Mouse (Mus musculus) MEL-GATA-1-ER (cell line): ENCODE results near the gene Agap1.

ENCODE experiments used
- DNase-seq: peaks from one replicate; pipeline ENCODE4 v3.0.0-alpha.2; 2012; ENCODE audit warnings: low read depth; ENCODE audit errors: extremely low read depth

Agap1 gene

GRCm38 (mm10) chr1:89611521-89611920 is 156.9 kb downstream of the Agap1 start:
- no peak for DNase-seq

DNA sequence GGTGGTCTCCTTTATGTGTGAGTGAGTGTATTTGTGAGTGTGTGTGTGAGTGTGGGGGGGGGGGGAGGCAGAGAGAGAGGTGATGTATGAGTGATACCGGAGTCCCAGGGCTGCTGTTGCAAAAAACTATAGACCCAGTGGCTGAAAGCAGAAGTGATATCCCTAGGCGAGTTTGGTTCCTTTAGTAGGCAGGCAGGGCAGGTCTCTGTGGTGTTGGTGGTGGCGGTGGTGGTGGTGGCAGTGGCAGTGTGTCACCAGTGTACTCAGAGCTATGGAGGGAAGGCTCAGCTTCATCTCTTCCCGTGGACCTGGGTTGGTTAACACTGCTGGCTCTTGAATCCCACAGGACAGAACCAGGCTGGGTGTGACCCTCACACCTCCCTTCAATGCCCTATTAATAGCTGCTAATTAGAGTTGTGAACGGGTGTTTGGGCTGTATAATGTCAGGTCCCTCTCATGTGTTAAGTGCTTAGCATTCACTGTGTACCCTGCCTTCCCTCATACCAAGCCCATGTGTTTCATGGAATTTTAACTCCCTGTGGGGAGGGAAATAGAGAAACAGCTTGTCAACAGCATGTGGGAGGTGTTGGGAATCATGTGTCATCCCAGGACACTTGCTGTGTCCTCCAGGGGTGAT is 158.7 kb downstream of the Agap1 start:
- no peak for DNase-seq

DNA sequence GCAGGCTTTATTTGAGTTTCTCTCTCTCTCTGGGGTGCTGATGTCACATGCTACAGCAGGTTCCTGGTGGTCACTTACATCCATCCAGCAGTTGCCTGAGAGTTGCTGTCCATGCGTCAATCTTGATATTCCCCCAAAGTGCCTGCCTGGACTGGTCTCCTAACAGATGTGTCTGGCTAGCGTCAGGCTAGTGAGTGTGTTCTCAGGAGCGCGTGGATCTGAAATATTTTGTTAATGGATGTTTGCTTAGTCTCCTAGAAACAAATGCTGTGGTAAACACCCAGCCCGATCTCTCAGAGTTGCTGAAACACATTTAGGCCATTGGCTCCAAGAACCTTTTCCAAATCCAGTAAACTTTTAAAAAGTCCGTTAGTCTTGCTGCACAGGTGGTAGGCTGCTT is 161.9 kb downstream of the Agap1 start:
- DNase-seq = no peak

- no peak for DNase-seq
These were observed 162.7 kb downstream of the Agap1 start for GRCm38 (mm10) chr1:89617336-89617735.

DNA sequence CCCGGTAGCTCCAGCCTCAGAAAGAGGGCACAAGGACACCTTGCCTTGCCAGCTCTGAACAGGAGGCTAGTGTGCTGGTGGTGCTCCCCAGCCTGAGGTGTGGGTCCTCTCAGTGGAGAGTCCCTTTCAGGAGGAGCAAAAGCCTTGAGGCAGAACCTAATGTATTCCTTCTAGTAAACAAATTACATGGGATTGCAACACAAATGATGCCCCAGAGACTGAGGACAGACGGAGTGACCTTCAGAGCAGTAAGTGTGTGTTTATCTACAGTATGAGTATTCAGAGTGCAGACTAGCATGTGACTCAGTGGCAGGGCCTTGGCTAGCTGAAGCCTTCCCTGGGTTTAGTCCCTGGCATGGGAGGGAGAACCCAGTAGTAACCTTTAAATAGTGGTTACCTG is 165.4 kb downstream of the Agap1 start:
- DNase-seq = no peak

- DNase-seq = no peak
These were observed 166.6 kb downstream of the Agap1 start for GRCm38 (mm10) chr1:89621014-89621791.

GRCm38 (mm10) chr1:89621952-89622351 is 167.3 kb downstream of the Agap1 start:
- no peak for DNase-seq

DNA sequence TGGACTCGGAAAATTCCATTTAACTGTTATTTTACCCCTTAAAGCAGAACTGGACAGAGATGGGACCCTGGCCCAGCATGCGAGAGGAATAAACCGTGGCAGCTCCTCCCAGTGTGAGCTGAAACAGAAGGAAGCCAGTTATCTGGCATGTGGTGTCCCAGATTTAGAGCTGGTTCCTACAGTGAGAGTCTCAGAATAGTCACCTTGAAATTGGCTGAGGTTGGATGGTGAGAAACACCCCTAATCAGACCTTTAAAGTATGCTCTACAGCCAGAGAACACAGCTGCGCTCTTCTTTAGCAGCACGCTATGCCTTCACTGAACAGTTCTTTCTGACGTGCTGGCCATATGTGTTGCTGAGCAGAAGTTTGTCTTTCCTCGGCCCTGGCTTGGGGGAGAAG is 168.2 kb downstream of the Agap1 start:
- DNase-seq = no peak

DNA sequence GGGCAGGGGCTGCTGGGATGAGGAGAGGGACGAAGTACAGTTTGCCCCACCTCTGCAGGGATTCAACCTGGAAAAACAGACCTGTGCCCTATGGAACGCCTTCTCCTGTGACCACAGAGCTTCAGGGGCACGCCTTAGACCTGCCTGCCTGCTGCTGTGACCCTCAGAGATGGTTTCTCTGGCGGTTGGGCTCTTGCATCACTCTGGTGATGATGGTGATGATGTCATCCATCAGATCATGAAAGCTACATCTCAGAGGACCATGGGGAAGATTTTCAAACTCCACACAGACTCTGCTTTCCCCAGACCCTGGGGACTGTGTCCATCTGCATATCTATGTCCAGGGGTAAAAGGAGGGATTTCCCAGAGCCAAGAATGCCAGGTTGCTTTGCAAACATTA is 170.7 kb downstream of the Agap1 start:
- DNase-seq = no peak

DNA sequence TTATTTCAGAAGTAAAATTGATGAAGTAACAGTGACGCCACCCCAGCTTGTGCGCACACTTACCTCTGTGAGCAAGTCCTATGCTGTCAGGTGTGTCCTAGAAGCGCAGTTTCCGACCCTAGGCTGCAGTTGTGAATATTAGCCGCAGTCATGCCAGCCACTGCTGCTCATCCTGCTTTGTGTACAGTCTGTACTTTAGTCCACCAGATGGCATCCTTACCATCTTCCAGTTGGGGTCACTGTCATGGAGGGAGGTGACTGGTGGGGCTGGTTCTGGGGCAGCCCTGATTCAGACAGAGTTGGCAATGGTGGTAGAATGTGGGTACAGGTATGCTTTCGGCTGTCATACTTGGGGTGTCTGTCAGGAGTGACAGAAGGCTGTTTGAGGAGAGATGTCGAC is 171.4 kb downstream of the Agap1 start:
- DNase-seq = no peak

DNA sequence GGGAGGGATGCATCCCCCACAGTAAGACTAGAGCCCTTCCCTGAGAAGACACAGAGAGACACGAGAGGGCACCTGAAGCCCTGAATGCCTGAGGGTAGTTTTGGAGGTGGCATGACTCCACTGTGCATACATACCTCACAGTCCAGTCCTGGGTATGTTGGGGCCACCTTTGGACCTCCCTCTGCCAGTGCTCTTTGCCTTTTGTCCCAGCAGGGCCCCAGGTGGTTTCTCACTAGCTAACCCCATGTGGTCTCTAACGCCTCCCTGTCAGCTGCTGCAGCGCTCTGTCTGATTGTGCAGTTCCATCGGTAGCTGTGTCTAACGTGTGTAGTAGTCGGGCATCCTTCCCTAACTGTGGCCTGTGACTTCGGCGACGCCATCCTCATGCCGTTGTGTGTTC is 172.3 kb downstream of the Agap1 start:
- DNase-seq = no peak

DNA sequence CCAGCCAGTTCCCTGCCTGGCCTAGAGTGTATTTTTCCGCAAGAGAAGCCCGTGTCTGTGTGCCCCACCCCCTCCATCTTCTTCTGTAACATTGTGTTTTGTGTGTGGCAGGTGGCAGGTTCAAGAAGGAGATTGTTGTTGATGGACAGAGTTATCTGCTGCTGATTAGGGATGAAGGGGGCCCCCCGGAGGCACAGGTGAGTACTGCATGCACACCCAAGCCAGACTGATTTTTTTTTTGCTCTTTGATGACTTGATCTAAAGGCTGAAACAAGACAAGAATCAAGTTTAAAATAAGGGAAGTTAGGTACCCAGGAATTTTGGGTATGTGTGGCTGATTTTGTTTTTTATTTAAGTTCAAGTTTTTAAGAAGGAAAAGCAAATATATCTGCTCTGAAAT is 173.0 kb downstream of the Agap1 start:
- no peak for DNase-seq

- no peak for DNase-seq
These were observed 176.2 kb downstream of the Agap1 start for GRCm38 (mm10) chr1:89630836-89631235.

GRCm38 (mm10) chr1:89631747-89632146 is 177.1 kb downstream of the Agap1 start:
- no peak for DNase-seq

GRCm38 (mm10) chr1:89634055-89634454 is 179.4 kb downstream of the Agap1 start:
- no peak for DNase-seq

GRCm38 (mm10) chr1:89635131-89635530 is 180.5 kb downstream of the Agap1 start:
- DNase-seq = no peak

DNA sequence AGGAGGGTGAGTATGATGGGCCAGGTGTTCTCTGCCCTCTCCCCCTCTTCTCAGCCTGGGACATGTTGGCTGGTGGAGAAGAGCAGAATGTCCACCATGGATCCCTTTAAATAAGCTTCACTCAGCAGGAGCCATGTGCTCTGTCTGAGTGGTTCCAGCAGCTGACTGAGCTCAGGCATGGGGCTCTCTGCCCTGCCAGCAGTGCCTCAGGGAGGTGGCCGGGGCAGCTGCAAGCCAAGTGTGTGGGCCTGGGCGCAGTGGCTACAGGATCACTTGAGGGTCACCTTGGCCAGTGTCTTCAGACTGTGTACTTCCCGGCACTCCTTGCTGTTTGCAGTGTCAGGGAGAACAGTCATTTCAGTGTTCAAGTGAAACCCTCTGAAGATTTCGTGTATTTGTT is 183.1 kb downstream of the Agap1 start:
- no peak for DNase-seq

DNA sequence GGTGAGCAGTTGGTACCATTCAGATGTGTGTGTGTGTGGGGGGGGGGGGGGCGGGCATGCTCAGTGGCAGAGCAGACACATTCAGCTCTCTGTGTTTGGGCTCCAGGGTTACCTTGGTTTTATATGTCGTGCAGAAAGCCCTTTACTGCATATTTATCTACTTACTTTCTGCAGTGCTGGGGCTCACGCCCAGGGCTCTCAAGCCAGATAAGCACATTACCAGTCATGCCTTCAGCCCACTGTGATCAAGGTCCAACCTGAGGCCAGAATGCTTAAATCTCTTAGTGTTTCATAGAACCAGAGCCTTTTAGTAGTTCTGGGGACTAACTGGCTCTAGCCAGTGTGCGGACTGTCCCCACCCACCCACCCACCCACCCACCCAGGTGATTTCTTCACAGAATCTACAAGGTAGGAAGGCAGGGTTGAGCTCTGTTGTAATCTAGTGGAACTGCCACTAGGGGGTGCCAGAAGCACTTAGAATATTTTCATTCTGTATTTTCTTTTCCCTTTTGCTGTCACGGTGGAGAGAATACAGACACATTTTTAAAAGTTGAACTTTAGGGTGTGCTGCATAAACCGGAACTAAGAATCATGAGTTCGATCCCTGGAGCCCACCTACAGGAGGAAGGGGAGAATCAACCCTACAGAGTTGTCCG is 189.0 kb downstream of the Agap1 start:
- no peak for DNase-seq

- DNase-seq = no peak
These were observed 189.5 kb downstream of the Agap1 start for GRCm38 (mm10) chr1:89644120-89644519.

- DNase-seq = no peak
These were observed 191.9 kb downstream of the Agap1 start for GRCm38 (mm10) chr1:89646326-89647018.

GRCm38 (mm10) chr1:89647505-89647904 is 192.9 kb downstream of the Agap1 start:
- no peak for DNase-seq

GRCm38 (mm10) chr1:89650557-89650956 is 196.0 kb downstream of the Agap1 start:
- DNase-seq = no peak
